ENCODE assay signal across 7 mouse cellular contexts in genomic region chr11:60219609-60220008, GRCm38 (mm10). TPM values are rescaled to one million over a fixed set of nuclear protein-coding genes. Genes with fewer than 3 reads are reported as not detected.
DNase-seq lines count a peak whose midpoint lies in the region; ATAC-seq and TF ChIP-seq lines count a peak whose summit lies in the region.

No protein-coding gene starts in this region.

- peak overlapping the region; percentile 89 for H3K9ac ChIP-seq in liver, embryonic 11.5 days (ENCODE audit: low read depth, low read length)

- H3K4me3 ChIP-seq in forebrain, embryonic 10.5 days: peak overlapping the region; percentile 85
- H3K4me3 ChIP-seq in liver, embryonic 11.5 days (ENCODE audit: low read depth, low read length): peak overlapping the region; percentile 76
- peak overlapping the region; percentile 81 for H3K4me3 ChIP-seq in small intestine, adult 2 months (ENCODE audit: low read depth, low read length)

- H3K36me3 ChIP-seq in forebrain, embryonic 10.5 days (replicated peaks): peaks cover 32% of the 10 kb centered on the region
- H3K36me3 ChIP-seq in liver, embryonic 11.5 days (ENCODE audit: control insufficient read depth, insufficient read depth, low read length): peaks cover 11% of the 10 kb centered on the region
- H3K36me3 ChIP-seq in small intestine, adult 2 months (ENCODE audit: control insufficient read depth, insufficient read depth, low read length): peaks cover 7% of the 10 kb centered on the region; the same call in 1 of the 2 replicates

- WGBS in forebrain, embryonic 10.5 days: 63% methylated on average over 8 of the region's 8 CpGs
- 27% methylated on average over 8 of the region's 8 CpGs for WGBS in liver, embryonic 11.5 days
- whole genome bisulfite sequencing in small intestine, adult 2 months: 2% methylated on average over 8 of the region's 8 CpGs

- DNase-seq in urinary bladder, postnatal 36 days (ENCODE audit: low spot score in 2 of 2): peak; percentile 43 to 47
- DNase-seq in urinary bladder, postnatal 10 days (ENCODE audit: low spot score): no peak
- DNase-seq in forebrain, embryonic 10.5 days (ENCODE audit: extremely low spot score, low spot score): no peak
- no peak for DNase-seq in liver, embryonic 11.5 days (ENCODE audit: low spot score)
- DNase-seq in right cerebral cortex, postnatal 4 days: no peak
- DNase-seq in layer of hippocampus, postnatal 25 days (ENCODE audit: extremely low spot score in 1 of 2, low spot score in 1 of 2): no peak

- TF ChIP-seq POLR2A in small intestine, adult 2 months (IDR thresholded peaks at IDR 0.05; ENCODE audit: low read depth, low read length): no peak

- H3K27ac ChIP-seq in forebrain, embryonic 10.5 days: peak overlapping the region; percentile 96
- H3K27ac ChIP-seq in liver, embryonic 11.5 days (ENCODE audit: low read depth, low read length): peak overlapping the region; percentile 73
- peak overlapping the region; percentile 91 for H3K27ac ChIP-seq in small intestine, adult 2 months (ENCODE audit: insufficient read depth, low read depth, low read length)

- peaks cover 75% of the 10 kb centered on the region for H3K4me1 ChIP-seq in forebrain, embryonic 10.5 days
- peaks cover 52% of the 10 kb centered on the region for H3K4me1 ChIP-seq in liver, embryonic 11.5 days (replicated peaks; ENCODE audit: control insufficient read depth, insufficient read depth, low read length)
- peaks cover 47% of the 10 kb centered on the region for H3K4me1 ChIP-seq in small intestine, adult 2 months (ENCODE audit: control insufficient read depth, insufficient read depth, insufficient read length, low read length)

- no peak for ATAC-seq in liver, embryonic 11.5 days (replicated peaks; ENCODE audit: low FRiP score)

- H3K9me3 ChIP-seq in forebrain, embryonic 10.5 days: no peaks in the 10 kb centered on the region
- no peaks in the 10 kb centered on the region for H3K9me3 ChIP-seq in liver, embryonic 11.5 days (ENCODE audit: control insufficient read depth, low read length)

- H3K4me2 ChIP-seq in liver, embryonic 11.5 days: peak overlapping the region; percentile 65

- TF ChIP-seq CTCF in small intestine, adult 2 months (IDR thresholded peaks at IDR 0.05; ENCODE audit: extremely low read depth, insufficient read length, insufficient replicate concordance, low read depth, low read length): no peak

- peaks cover 13% of the 10 kb centered on the region for H3K27me3 ChIP-seq in forebrain, embryonic 10.5 days (ENCODE audit: poor library complexity, severe bottlenecking)
- no peaks in the 10 kb centered on the region for H3K27me3 ChIP-seq in liver, embryonic 11.5 days (replicated peaks; ENCODE audit: control insufficient read depth, insufficient read depth, low read length)
- no peaks in the 10 kb centered on the region for H3K27me3 ChIP-seq in small intestine, adult 2 months (ENCODE audit: control insufficient read depth, insufficient read depth, low read length)

RNA-seq across cellular contexts. Expression of gene Srebf1, which starts 2.8 kb away (rescaled TPM):
- 59.3 and 66.1 TPM in 2 replicates for polyA plus RNA-seq in forebrain, embryonic 10.5 days (2016; fragmentation: Nextera tagmentation; extraction: Ambion mirVana)
- 78.2 and 78.7 TPM in 2 replicates for polyA plus RNA-seq in liver, embryonic 11.5 days (2014; fragmentation: Nextera tagmentation; extraction: Ambion mirVana)
- polyA plus RNA-seq in small intestine, adult 2 months (2012; rRNA removed): 92.9 and 154 TPM in 2 replicates
- 10 to 100 TPM; 49.9 to 58.1 TPM for total RNA-seq in layer of hippocampus, postnatal 25 days (2021)

Comparison
In these comparisons a context has a peak if more than half of its experiments do, and no peak if none do; other contexts are left out.
1. DNase-seq: peak in urinary bladder, postnatal 36 days (2 of 2); none in urinary bladder, postnatal 10 days (single experiment), forebrain, embryonic 10.5 days (single experiment), liver, embryonic 11.5 days (single experiment), right cerebral cortex, postnatal 4 days (single experiment) and layer of hippocampus, postnatal 25 days (0 of 2).
2. Peak in every context shown above with its lines, with median percentiles within 50 percentile points of each other: H3K27ac ChIP-seq and H3K4me3 ChIP-seq.